Mouse (Mus musculus) forebrain, embryonic 13.5 days (tissue): ENCODE measurements around the gene Shroom3. TPM values are rescaled to one million over a fixed set of nuclear protein-coding genes. Genes with fewer than 3 reads are reported as not detected.

Experiments
- ATAC-seq: fragments of 200-750 bp; cut with Nextera tagmentation; 2 replicates; pipeline ENCODE4 v1.8.0; 2017
- H3K27ac ChIP-seq: fragments of 300-500 bp; sonication (generic); 2 replicates; pipeline ENCODE4 v1.5.1; 2015; ENCODE audit warnings: inconsistent platforms, mild to moderate bottlenecking, moderate library complexity
- H3K27me3 ChIP-seq: fragments of 300-500 bp; sonication (generic); 2 replicates; pipeline ENCODE4 v1.6.1; 2015; ENCODE audit warnings: mild to moderate bottlenecking, inconsistent platforms
- H3K36me3 ChIP-seq: fragments of 300-500 bp; sonication (generic); 2 replicates; pipeline ENCODE4 v1.6.1; 2015; ENCODE audit warnings: mild to moderate bottlenecking, inconsistent platforms; ENCODE audit not compliant: poor library complexity, severe bottlenecking
- H3K4me1 ChIP-seq: fragments of 300-500 bp; sonication (generic); 2 replicates; pipeline ENCODE4 v1.6.1; 2015; ENCODE audit warnings: inconsistent platforms
- H3K4me2 ChIP-seq: fragments of 300-500 bp; sonication (generic); 2 replicates; pipeline ENCODE4 v1.6.1; 2015; ENCODE audit warnings: inconsistent platforms, mild to moderate bottlenecking, moderate library complexity
- H3K4me3 ChIP-seq: fragments of 300-500 bp; sonication (generic); 2 replicates; pipeline ENCODE4 v1.5.1; 2015; ENCODE audit warnings: mild to moderate bottlenecking, inconsistent platforms
- H3K9ac ChIP-seq: fragments of 300-500 bp; sonication (generic); 2 replicates; pipeline ENCODE4 v1.6.1; 2015; ENCODE audit warnings: mild to moderate bottlenecking, inconsistent platforms
- H3K9me3 ChIP-seq: fragments of 300-500 bp; sonication (generic); replicated peaks from 2 replicates; pipeline ENCODE4 v1.6.1; 2016; ENCODE audit warnings: inconsistent platforms
- WGBS: fragments of 180-500 bp; shearing (Covaris S2); methylation state at CpG from one replicate; pipeline ENCODE4 v1.1.7; 2015; 5-methylcytosine and 5-hydroxymethylcytosine counted together
- microRNA counts: library from miRNA; unstranded; fragments of <30 nt; microRNA quantifications from one replicate; lab custom pipeline; 2016
- microRNA-seq: library from miRNA; unstranded; fragments of <30 nt; microRNA quantifications from one replicate; pipeline ENCODE4, GENCODE M21; 2016
- polyA plus RNA-seq: library from polyadenylated mRNA; unstranded; fragments of >200 nt; fragmentation: Nextera tagmentation; extraction: Ambion mirVana; gene quantifications from 2 replicates; pipeline ENCODE4 v1.2.1, GENCODE M21; 2015

The Shroom3 gene
- polyA plus RNA-seq, 1 experiment from 2014 or later: 3.7 TPM

DNA sequence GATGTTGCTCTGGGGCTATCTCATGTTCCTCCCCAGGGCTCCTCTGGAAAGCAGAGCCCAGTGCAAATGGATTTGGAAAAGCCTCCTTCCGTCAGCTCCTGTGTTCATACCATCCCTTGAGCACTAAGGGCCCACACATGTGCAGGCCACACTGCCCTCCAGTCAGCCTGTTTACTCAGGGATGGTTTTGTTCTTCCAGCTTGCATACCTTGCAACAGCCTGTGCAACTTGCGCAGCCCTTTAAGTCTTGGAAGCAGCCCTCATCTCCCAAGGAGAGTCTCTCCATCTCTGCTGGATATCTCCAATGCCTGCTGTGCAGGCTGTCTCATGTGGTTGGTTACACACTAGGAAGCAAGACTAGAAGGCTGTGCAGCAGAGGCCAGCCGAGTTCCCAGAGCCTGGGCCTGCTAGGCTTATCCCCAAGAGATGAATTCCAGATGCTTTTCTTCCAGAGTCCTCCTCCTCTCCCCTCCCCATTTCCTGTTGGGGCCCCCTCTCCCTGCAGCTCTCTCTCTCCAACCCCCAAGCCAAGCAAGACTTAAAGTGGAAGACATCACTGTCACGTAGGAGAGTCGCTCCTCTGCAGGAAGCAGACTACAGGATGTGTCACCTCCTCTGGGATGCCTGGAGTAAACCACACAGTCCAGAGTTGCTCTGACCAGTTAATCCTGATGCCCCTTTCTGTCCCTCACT is 314.3 kb downstream of the Shroom3 start:
- WGBS: 64% methylated on average over 5 of the region's 5 CpGs
- H3K4me2 ChIP-seq: no peak overlapping the region
- 0 out of 2 replicates have a peak, but pooled peaks cover 3% of the 10 kb centered on the region for H3K4me1 ChIP-seq
- H3K36me3 ChIP-seq: no peaks in the 10 kb centered on the region
- no peak overlapping the region for H3K9ac ChIP-seq
- no peaks in the 10 kb centered on the region for H3K27me3 ChIP-seq
- no peak for ATAC-seq
- no peak overlapping the region for H3K4me3 ChIP-seq
- H3K9me3 ChIP-seq: no peaks in the 10 kb centered on the region
- H3K27ac ChIP-seq: no peak overlapping the region

DNA sequence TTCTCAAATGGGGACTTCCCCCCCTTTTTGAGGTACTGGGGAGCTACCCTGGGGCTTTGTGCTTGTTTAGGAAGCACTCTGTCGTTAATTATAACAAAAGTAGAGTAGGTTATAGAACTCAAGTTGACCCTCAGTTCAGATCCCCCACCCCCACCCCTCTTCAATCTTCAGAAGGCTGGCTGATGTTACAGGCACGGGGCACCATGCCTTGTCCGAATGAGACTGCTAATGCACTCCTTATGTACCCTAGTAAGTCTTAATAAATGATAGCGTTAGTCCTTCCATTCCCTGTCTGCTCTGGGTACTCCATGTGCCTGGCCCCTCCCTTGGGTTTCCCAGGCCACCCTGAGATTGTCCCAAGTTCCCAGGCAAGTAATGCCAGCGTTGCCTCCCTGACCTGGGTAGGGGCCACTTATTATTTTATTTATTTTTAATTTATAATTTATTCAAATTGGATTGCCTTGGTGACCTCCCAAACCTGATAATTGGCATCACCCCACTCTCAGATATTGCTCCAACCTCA is 315.3 kb downstream of the Shroom3 start:
- Histone ChIP-seq H3K36me3 (no peaks in the 10 kb centered on the region), H3K4me1 (0 out of 2 replicates have a peak, but pooled peaks cover 3% of the 10 kb centered on the region), H3K9ac (no peak overlapping the region), H3K9me3 (no peaks in the 10 kb centered on the region), H3K27ac (no peak overlapping the region), H3K27me3 (no peaks in the 10 kb centered on the region), H3K4me3 (no peak overlapping the region), H3K4me2 (no peak overlapping the region)
- 46% methylated on average over 5 of the region's 5 CpGs for WGBS
- no peak for ATAC-seq

DNA sequence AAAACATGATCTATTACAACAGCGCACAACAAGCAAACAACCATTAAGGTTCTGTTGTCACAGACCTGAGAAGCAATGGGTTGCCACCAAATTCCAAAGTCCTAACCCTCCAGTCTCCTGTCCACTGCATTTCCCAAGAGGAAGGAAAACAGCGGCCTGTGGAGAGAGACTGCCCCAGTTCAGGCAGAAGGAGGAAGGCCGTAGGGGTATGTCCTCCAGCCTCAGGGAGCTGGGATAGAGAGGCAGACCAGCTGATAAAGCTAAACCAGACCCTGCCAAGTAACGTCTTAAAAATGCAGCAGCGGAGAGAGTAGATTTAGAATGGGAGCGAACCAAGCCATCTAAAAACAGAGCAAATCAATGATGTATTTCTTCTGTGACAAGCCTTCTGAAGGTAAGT is 316.8 kb downstream of the Shroom3 start:
- Histone ChIP-seq H3K36me3 (no peaks in the 10 kb centered on the region), H3K4me1 (0 out of 2 replicates have a peak, but pooled peaks cover 3% of the 10 kb centered on the region), H3K9me3 (no peaks in the 10 kb centered on the region), H3K9ac (no peak overlapping the region), H3K27ac (no peak overlapping the region), H3K4me3 (no peak overlapping the region), H3K4me2 (no peak overlapping the region), H3K27me3 (no peaks in the 10 kb centered on the region)
- no peak for ATAC-seq
- WGBS: 86% methylated on average over 6 of the region's 6 CpGs

DNA sequence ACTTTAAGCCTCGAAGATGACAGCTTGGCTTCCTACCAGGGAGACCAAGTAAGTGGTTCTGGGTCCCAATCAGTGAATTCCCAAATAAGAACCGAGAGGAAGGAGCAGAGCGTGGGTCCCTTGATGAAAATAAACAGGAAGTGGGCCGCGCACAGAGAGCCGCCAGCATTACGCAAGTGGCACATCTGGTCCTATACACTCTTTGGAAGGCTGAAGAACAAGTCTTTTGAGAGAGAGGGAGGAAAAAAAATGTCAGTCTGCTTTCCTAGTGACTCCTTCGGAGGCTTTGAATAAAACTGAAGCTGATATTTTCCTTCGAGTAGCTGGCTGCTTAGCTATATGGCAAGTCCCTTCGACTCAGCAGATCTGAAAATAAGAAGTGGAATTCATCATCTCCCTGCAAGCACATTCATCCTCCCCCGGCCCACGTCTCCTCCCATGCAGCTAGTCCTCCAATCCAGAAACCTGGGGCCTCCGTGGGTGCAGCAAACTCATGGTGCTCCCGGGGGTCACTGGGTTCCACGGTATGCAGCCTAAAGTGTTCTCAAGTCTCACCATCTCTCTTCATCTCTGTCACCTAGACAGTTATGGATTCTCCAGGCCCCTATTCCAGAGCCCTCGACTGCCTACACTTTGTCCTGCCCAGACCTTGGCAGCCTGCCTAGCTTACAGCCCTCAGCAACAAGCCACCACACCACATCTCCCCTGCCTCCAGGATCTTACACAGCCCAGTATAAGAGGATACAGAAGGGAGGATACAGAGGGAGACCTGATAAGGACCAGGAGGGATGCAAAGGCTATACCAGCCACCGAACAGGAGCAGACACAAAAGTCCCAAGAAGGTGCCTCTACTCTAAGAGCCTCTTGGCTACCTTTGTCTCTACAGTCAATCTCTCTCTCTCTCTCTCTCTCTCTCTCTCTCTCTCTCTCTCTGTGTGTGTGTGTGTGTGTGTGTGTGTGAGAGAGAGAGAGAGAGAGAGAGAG is 317.8 kb downstream of the Shroom3 start:
- Histone ChIP-seq H3K36me3 (no peaks in the 10 kb centered on the region), H3K27ac (no peak overlapping the region), H3K9ac (no peak overlapping the region), H3K4me2 (no peak overlapping the region), H3K9me3 (no peaks in the 10 kb centered on the region), H3K27me3 (0 out of 2 replicates have a peak, but pooled peaks cover 6% of the 10 kb centered on the region), H3K4me1 (peaks cover 6% of the 10 kb centered on the region; the same call in 1 of the 2 replicates), H3K4me3 (no peak overlapping the region)
- WGBS: 82% methylated on average over 17 of the region's 17 CpGs
- ATAC-seq: no peak

GRCm38 (mm10) chr5:93002615-93003014 is 319.4 kb downstream of the Shroom3 start:
- Histone ChIP-seq H3K9me3 (no peaks in the 10 kb centered on the region), H3K36me3 (no peaks in the 10 kb centered on the region), H3K27ac (no peak overlapping the region), H3K9ac (no peak overlapping the region), H3K4me3 (no peak overlapping the region), H3K27me3 (0 out of 2 replicates have a peak, but pooled peaks cover 8% of the 10 kb centered on the region), H3K4me2 (no peak overlapping the region), H3K4me1 (peaks cover 6% of the 10 kb centered on the region; the same call in 1 of the 2 replicates)
- 87% methylated on average over 2 of the region's 2 CpGs for WGBS
- ATAC-seq: no peak

GRCm38 (mm10) chr5:93005229-93005814 is 322.1 kb downstream of the Shroom3 start:
- H3K27me3 ChIP-seq: 0 out of 2 replicates have a peak, but pooled peaks cover 8% of the 10 kb centered on the region
- H3K4me1 ChIP-seq: peaks cover 4% of the 10 kb centered on the region; the same call in 1 of the 2 replicates
- no peaks in the 10 kb centered on the region for H3K9me3 ChIP-seq
- no peak overlapping the region for H3K9ac ChIP-seq
- 15% methylated on average over 20 of the region's 20 CpGs for WGBS
- H3K27ac ChIP-seq: no peak overlapping the region
- no peak overlapping the region for H3K4me3 ChIP-seq
- H3K36me3 ChIP-seq: no peaks in the 10 kb centered on the region
- no peak for ATAC-seq
- peak overlapping the region; percentile 38 for H3K4me2 ChIP-seq

- Histone ChIP-seq H3K9me3 (no peaks in the 10 kb centered on the region), H3K4me1 (peaks cover 4% of the 10 kb centered on the region; the same call in 1 of the 2 replicates), H3K9ac (no peak overlapping the region), H3K4me3 (no peak overlapping the region), H3K36me3 (no peaks in the 10 kb centered on the region), H3K27me3 (0 out of 2 replicates have a peak, but pooled peaks cover 8% of the 10 kb centered on the region), H3K27ac (no peak overlapping the region), H3K4me2 (peak overlapping the region; percentile 38)
- 50% methylated on average over 14 of the region's 14 CpGs for WGBS
- ATAC-seq: no peak
These were observed 322.6 kb downstream of the Shroom3 start for GRCm38 (mm10) chr5:93005815-93006341.

GRCm38 (mm10) chr5:93008256-93008655 is 325.0 kb downstream of the Shroom3 start:
- Histone ChIP-seq H3K9ac (no peak overlapping the region), H3K27me3 (0 out of 2 replicates have a peak, but pooled peaks cover 8% of the 10 kb centered on the region), H3K36me3 (no peaks in the 10 kb centered on the region), H3K9me3 (no peaks in the 10 kb centered on the region), H3K27ac (no peak overlapping the region), H3K4me2 (no peak overlapping the region), H3K4me3 (no peak overlapping the region), H3K4me1 (peaks cover 4% of the 10 kb centered on the region; the same call in 1 of the 2 replicates)
- WGBS: 96% methylated on average over 9 of the region's 9 CpGs
- no peak for ATAC-seq

MicroRNAs within 50 kb of the gene (microRNA counts, 519-probe panel; counts per million panel counts)
- microRNA mmu-miR-1961 (lab: Ali Mortazavi, UCI): 2,539 counts per million, percentile 61 among the panel's probes with 10 or more counts

Small RNAs within 50 kb of the gene (microRNA-seq; reads per million reads assigned to microRNA genes)
- gene Mir1961: not detected

Other genes with a start within 250 kb of the Shroom3 start
- 56.1 and 62.2 TPM in 2 replicates for gene Nup54, start 248.2 kb upstream of the Shroom3 start, polyA plus RNA-seq
- gene Scarb2, start 176.6 kb upstream of the Shroom3 start, polyA plus RNA-seq: 19.5 and 22.3 TPM in 2 replicates
- 0.38 TPM in 1 of 2 replicates, not detected in the other for gene Fam47e, start 128.4 kb upstream of the Shroom3 start, polyA plus RNA-seq
- 2.4 and 2.6 TPM in 2 replicates for gene Stbd1, start 80.4 kb upstream of the Shroom3 start, polyA plus RNA-seq
- gene Ccdc158, start 8.2 kb upstream of the Shroom3 start, polyA plus RNA-seq: 0.47 and 0.99 TPM in 2 replicates